Mouse (Mus musculus): ENCODE data around the gene Rab6b. TPM values are rescaled to one million over a fixed set of nuclear protein-coding genes. Genes with fewer than 3 reads are reported as not detected.

Rab6b gene
- 11.5 TPM for polyA plus RNA-seq (2017; shearing (Covaris generic))

DNA sequence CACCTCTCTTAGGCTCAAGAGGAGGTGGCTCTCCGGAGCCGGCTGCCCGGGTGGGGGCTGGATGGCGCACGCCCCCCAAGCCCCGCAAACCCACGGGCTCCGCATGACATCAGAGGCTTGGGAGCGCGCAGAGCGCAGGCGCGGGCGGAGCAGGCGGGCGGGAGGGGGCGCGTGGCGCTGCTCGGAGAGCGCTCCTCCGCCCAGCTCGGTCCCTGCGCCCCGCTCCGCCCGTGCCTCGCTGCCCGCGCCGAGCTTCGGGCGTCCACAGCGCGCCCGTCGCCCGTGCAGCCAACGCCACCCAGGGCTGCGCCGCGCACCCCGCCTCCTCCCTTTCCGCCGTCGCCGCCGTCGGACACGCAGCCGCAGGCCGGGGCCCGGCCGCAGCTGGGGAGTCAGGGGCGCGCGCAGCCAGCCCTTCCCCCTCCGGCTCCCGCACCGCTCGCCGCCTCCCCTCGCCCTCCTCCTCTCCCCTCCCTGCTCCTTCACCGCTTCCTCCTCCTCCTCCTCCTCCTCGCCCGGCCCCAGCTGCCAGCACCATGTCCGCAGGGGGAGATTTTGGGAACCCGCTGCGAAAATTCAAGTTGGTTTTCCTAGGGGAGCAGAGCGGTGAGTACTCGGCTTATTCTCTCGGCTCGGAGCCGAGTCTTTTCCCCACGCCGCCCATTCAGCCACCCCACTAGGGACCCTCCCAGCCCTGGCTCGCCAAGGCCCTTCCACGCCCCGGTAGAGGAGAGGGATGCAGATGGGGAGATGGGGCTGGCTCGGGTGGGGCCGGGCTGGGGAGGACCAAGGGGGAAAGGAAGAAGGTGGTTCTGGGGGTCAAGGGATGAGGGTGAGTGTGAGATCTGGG lies at the start of gene Rab6b:
Gene Rab6b, plus strand, starts transcription at position 167 of the 850 bp plus-strand sequence.

DNA sequence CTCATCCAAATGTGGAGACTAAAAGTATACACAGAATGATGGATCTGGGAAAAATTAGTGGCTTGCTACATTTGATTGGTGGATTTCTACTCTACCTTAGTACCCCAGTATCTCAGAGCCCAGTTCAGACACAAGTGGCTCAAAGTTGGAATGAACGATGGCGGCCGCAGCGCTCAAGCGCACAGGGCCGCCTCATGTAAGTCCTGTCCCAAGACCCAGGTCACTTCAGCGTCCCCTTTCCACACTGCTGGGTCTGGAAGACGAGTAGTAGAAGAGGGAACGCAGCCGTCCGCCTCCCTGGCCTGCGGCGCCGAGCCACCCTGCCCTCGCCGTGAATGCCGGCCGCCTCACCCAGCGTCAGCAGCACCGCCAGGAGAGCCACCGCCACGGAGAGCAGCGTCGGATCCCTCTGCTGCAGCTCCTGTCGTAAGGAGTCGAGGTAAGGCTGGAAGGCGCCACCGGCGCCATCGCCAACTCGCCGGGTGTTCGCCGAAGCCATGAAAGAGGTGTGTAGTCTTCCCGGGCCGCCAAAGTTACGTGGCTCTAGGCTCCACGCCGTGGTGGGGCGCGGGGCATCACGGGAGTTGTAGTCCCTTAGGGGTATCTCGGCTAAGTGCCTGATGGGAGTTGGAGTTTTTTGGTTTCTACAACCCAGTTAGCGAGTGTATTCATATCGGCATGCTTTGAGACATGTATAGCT lies 90.1 kb downstream of the Rab6b start, which contains the start of gene Srprb:
Gene Srprb, minus strand, starts transcription at position 577 of the 700 bp plus-strand sequence.

DNA sequence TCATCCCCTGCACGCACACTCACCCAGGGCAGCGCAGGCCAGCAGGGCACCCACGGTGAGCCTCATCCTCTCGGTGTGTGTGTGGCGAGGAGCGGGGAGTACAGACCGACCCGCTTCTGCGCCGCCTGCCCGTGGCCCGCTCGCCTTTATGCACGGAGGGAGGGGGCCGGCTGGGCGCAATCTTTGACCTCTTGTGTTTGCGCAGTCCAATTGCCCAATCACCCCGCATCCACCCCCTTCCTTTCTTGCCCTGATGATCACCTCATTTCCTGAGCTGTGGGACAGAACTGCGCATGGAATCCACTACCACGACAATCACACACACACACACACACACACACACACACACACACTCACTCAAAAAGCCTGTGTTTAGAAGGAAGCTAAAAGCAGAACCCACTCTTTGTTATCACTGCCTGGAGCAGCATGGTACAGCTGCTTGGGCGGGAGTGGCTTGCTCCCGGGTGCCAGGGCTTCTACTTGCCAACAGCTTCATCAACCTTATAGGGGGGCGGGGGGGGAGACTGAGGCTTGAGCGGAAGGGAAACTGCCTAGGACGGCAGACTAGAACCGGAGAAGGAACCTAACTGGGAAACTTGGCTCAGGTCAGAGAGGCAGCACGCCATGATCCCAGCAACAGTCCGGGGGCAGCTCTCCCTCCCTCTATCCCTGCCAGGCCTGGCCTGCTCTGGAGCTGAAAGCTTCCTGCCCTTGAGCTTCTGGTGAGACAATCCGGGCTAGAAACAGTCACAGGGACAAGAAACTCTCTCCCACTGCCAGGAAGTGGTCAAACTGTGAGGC lies 118.8 kb downstream of the Rab6b start, which contains the start of the genes Gm20425 and Trf:
Gene Gm20425, minus strand, starts transcription at position 157 of the 801 bp plus-strand sequence.
Gene Trf, minus strand, starts transcription at position 294 of the 801 bp plus-strand sequence.

Other genes with a start within 250 kb of the Rab6b start
- gene Slco2a1, start 123.1 kb upstream of the Rab6b start, polyA plus RNA-seq (2017; shearing (Covaris generic)): 0.44 TPM
- 43.6 TPM for gene Srprb, start 90.3 kb downstream of the Rab6b start, polyA plus RNA-seq (2017; shearing (Covaris generic))
- gene Gm20425, start 118.5 kb downstream of the Rab6b start, polyA plus RNA-seq (2017; shearing (Covaris generic)): 3.2 TPM
- gene Trf, start 118.7 kb downstream of the Rab6b start, polyA plus RNA-seq (2017; shearing (Covaris generic)): 8.9 TPM
- 1.1 TPM for gene 1300017J02Rik, start 193.3 kb downstream of the Rab6b start, polyA plus RNA-seq (2017; shearing (Covaris generic))
- 18.3 TPM for gene Topbp1, start 193.4 kb downstream of the Rab6b start, polyA plus RNA-seq (2017; shearing (Covaris generic))

Data from activated CD4-positive, CD25-positive, alpha-beta regulatory T cell, adult 9 weeks (primary cell).